Mouse (Mus musculus) erythroblast, embryonic 14.5 days (primary cell): ENCODE results near the gene Map3k4.

Source experiments
- GATA1 ChIP-seq: IDR thresholded peaks from 2 replicates; pipeline ENCODE4 v1.6.1; 2012; ENCODE audit warnings: low read length, inconsistent platforms, mixed read lengths
- TAL1 ChIP-seq: IDR thresholded peaks from 3 replicates; pipeline ENCODE4 v1.6.1; 2012; ENCODE audit warnings: low read length, inconsistent platforms, mixed read lengths

DNA sequence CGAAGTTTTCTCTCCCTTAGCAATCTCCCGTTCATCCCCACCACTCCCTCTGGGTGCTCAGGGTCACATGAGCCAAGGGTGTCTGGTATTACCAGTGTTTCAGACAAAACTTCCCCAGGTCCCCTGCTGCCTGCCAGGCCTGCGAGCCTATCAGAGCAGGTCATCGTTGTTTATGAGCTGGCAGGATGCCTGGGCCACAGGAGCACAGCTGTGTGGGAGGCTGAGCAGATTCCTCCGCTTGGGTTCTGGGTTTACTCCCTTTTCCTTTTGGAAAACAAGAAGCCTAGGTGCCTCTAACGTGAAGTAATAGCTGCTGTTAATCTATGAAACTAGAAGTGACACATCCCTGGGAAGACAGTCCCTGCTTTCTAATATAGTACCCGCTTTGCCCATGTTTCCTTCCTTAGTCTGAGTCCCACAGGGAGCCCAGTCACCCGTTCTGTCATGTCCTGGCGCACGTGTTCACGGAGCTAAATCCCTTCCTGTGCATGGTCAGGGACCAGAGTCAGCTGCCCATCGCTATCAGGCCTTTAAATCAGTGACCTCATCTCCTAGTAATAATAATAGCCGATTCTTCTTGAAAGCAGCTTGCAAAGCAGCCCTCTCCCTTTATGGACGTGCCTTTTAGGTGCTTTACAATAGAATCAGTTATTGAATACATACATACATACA lies 9.4 kb upstream of the Map3k4 start:
- TF ChIP-seq GATA1 (no peak), TAL1 (no peak)
